Mouse (Mus musculus) forelimb bud, embryonic 11.5 days (tissue): ENCODE data around the gene Endov.

Experiments
- DNase-seq: peaks from one replicate; pipeline ENCODE4 v3.0.0-alpha.2; 2012; ENCODE audit warnings: low read depth, low spot score

Gene Endov

DNA sequence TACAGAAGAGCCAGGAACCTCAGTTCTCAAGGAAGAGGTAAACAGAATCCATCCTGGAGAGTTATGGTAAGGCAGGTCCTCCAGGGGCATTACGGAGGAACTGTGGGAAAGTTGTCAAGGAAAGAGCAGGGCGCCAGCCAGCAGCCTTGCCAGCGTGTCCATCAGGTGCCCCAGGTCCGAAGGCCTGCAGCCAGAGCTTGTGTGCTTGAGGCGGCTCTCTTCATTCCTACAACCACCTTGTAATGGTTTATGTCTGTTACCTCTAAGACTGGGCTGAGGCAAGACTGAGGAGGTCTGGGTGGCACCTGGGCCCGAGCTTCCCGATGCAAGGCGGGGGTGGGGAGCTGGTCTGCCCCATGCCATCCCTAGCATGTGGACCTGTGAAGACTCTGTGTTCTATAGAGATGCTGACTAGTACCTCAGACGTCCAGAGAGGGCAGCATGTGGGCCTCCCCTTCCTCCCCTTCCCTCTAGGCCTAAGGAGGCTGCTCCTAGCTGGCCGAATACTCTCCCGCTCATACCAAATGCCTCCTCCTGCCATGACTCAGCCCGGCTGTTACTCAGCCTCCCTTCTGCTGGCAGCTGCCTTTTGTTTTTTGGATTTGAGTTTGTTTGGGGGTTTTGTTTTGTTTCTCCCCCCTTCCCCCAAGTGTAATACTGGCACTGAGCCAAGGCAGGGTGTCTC, 25.7 kb downstream of the Endov start:
- DNase-seq: no peak

DNA sequence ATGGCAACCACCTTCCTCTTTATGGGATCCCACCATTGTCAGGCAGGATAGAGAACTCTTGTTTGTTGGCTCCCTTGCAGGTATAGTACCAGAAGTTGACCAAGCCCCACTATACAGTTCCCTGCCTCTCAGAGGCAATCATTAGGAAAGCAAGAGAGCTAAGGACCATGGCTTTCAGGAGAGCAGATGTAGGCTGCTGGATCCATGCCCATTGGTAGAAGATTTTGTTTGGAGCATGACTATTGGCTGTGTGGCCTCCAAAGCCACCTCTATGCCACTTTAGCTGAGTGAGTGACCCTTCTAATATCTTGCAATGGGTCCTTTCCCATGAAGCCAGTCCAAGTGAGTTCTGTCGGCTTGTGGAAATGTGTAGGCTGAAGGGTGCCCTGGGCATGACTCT, 28.2 kb downstream of the Endov start:
- DNase-seq: no peak

DNA sequence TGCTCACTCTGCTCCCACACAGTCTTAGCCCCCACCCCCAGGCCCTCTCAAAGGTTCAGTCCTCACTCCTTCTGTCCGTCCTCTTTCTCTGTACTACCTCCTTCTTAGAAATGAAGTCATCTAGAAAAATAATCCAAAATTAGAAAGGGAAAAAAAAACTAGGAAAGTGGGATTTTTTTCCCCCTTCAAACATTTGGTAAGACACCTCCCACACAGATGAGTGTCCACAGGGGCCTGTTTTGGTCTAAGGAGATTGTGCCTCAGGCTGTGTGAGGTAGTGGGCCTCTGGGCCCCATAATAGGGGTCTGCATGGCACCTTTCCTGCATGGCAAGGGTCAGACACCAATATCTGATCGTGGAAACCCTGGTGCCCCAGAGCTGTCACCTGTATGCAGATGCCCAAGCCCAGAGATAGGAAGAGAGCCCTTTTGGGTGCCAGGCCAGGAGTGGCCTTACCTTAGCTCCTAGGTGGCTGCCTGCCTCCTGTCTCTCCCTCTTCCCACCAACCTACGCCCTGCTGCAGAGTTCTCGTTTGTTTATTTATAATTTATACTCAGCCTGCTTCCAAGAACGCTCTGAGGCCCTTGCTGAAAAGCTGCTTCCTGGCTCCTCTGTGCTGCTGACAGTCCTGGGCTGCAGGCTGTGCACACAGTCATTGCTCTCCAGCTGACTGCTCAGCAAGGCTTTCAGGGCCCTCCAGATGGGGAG, 29.0 kb downstream of the Endov start:
- DNase-seq: no peak

DNA sequence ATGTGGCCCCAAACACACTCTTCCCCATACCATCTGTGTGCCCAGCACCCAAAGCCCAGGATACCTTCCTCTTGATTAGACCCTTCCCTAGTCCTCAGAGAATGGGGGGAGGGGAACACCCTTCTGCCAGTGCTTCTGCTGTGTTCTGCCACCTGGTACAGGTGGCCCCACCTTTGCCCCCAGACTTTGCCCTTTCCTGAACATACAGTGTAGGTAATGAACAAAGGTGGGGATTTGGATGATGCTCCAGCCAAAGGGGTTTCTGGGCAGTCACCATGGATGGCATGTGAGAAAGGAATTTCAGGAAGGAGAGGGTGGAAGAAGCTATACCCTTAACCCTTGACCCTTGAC, 29.5 kb downstream of the Endov start:
- no peak for DNase-seq

DNA sequence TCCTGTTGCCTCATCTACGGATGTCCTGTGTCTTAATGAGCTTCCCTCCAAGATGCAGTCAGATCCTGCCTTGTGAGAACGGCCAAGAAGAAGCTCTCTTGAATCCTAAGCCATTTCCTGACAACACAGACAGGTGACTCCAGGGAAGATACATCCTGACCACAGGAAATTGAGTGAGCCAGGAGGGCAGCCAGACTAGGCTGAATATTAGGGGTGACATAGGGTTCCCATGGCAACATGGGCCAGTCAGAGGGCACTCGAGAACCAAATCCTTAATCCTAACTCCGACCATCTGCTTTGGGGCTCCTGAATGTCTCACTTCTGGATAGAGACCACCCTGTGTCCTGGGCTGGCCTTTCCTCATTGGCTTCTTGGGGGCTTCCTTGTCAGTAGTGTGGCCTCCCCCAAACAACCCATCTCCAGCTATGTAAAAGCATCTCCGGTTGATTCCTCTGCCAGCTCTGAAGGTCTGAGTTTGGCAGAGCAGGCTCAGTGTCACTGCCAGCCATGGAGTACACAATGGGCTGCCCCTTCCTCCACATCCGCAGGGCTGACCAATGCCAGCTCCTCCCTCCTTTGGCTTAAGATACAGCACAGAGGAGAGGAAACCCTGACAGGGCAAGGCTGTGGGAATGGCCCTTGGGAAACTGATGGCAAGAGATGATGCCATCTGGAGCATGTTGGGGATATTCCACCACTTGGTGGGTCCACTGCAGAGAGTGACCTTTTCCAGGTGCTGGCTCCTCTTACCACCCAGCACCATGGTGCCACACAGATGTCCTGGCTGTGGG, 31.0 kb downstream of the Endov start:
- no peak for DNase-seq

DNA sequence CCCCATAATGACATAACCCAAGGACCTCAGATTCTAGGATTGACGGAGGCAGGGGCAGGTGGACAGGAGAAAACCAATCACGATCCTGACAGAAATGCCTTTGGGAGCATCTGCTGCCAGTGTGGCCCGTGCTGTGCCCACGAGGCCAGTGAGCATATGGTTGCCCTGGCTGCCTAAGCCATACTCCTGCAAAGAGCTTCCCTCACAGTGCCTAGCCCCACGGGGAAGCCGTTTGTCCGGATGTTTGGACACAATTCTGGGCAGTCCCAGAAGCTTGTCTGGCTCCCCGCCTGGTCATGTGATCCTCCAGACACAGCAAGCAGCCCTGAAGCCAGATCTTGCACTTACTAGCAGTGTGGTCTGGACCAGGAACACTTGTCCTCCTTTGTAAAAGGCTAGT, 31.6 kb downstream of the Endov start:
- no peak for DNase-seq

DNA sequence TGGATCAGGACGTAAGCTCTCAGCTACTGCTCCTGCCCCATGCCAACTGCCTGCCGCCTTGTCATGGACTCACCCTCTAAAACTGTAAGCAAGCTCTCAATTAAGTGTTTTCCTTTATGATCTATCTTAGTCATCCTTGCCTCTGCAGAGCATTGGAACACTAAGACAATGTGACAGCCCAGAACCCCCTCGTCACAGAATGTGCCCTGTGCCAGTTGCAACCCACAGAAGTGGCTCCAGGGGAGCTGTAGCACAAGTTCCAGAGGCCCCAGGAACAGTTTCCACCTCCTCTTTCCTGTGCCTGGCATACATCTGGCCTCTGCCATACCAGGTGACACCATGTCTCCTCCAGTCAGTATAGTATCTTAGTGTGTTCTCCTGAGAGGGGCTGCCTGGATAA, 32.2 kb downstream of the Endov start:
- DNase-seq: no peak

DNA sequence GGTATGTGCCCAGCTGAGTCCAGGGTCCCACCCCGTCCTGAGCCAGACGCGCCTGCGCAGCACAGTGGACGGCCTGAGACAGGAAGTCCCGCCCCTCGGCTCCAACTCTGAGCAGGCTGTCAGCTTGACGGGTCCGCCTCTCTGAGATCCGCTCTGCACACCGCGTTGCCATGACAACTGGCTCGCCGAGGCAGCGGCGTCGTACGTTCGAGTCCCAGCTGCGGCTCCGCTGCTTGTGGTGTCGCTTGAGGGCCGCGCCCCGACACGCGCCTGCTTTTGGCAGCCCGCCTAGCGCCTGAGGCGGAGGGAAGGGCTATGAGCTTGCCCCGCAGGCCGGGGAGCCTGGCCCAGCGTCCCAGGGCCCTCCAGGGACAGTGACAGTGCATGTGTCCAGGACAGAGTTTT, 33.4 kb downstream of the Endov start:
- peak; percentile 91 for DNase-seq

DNA sequence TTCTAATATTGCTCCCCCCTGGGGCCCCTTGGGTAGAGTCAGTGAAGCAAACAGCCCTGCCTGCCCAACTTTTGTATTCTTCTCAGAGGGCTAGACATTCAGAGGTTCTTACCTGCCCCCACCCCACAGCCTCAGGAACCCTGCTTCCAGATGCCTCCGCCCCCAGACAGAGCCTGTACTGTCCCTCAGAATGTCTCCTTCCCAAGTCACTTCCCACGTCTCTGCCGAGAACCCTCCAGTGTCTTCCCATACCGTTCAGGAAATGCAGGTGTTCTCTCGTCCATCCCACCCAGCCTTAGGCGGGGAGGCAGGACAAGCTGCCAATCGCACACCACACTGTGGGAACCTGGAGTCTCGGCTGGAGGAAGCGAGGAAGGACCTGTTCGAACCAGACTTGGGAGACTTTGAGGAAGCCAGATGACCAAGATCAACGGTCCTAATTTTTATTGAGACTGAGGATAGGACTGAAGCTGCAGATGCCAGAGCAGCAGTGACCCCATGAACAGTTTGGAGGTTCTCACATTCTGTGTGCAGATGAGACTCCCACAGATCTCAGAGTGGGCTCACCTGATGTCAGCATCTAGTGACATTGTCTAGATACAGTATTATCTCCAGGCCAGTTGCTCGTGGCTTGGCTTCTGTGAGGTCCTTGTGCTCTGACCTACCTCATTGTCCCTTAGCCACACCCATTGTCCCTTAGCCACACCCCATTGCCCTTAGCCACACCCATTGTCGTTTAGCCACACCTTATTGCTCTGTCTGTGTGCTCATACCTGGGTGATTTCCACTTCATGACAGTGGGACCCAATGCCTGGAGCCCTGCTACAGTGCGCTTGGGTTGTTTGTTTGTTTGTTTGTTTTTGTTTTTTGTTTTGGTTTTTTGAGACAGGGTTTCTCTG, 35.2 kb downstream of the Endov start:
- no peak for DNase-seq

DNA sequence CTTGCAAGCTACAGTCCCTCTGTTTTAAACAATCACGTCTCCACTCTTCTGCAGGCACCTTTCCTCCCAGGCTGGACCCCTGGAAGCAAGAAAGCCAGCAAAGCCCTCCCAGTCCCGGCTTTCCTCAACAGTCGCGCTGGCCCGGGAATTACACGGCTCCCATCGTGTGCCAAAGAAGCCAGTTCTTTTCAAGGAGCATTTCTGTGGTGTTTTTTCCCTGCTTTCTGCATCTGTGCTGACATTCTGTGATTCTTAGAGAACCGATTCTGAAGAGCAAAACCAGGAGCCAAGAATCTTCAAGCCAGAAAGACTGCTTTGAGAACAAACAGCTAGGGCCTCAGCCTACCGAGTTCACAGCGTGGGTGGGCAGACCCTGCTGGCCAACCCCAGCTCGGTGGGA, 37.8 kb downstream of the Endov start:
- DNase-seq: no peak

DNA sequence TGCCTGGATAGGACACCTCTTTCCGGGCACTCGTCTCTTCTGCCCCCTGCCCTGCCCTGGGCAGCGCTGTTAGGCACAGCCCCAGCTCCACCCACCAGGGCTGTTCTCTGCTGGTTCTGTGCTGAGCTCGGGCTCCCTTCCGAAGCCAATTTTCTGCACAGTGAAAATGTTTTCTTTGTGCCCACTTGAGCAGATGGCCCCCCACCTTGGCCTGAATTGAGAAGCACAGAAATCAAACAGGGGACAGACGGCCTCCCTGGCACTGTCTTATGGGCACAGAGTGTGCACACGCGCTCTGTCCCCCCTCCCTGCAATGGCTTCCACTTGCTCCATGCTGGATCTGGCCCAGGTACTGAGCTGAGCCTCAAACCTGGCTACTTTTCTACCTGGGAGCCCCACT, 41.3 kb downstream of the Endov start:
- no peak for DNase-seq

DNA sequence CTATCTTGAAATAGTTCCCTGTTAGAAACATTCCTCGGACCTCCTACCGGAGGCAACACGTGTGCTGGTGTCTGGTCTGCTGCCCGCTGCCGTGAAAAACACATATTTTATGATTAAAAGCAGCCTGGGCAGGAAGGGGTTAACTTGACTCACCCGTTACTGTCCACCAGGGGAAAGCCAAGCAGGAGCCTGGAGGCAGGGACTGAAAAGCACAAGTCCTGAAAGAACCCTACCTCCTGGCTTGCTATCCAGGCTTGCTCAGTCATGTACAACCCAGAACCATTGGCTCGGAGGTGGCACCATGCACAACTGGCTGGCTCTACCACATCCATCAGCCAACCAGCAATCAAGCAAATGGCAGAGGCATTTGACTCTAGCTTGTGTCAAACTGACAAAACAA, 42.6 kb downstream of the Endov start:
- DNase-seq: no peak

DNA sequence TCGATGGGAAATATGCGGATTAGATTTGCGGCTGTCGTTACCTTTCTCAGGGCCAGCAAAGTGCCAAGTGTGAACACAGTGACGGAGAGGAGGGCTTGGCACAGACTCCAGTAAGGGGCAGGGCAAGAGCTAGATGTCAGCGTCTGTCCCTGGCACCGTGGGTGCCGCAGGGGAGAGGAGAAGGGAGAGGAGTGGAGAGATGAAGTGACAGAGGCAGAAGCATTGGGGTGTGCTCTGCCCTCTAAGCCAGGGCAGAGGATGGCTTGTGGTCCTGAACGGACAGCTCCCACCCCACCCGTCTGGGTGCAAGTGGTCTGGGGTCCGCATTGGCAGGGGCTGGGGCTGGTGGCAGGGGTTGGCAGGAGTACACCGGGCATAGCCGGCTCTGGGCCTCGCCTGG, 48.8 kb downstream of the Endov start:
- DNase-seq: no peak

DNA sequence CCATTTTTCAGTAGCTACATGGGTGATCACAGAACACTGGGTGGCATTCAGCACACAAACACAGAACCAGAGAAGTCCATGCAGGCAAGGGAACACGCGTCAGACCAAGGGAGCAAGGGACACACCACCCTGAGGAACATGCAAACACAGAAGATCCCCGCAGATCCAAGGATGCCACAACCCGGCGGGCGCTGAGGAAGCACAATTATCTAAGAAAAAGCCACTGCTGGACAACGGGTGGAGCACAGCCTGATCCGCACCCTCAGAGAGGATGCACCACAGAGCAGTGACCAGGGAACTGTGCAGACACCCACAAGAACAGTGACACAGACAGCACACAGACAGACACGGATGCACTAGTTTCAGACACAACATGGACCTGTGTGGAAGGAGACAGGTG, 49.4 kb downstream of the Endov start:
- DNase-seq: no peak

DNA sequence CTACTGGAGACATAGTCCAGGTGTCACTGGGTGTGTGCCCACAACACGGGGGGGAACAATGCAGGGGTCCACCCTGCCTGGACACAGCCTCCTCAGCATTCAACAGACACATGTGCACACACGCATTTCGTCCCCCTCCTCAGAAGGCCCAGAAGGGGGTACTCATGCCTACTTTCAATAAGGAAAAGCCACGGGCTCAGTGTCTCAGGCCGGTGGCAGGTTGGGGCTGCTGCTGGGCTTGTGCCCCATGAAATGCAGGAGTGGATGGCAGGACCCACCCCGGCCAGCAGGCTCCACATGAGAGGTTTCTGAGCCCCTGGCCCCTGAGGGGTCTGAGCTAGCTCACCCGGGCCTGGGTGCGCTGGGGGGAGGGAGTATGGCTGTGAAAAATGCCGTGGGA, 49.9 kb downstream of the Endov start:
- DNase-seq: no peak

DNA sequence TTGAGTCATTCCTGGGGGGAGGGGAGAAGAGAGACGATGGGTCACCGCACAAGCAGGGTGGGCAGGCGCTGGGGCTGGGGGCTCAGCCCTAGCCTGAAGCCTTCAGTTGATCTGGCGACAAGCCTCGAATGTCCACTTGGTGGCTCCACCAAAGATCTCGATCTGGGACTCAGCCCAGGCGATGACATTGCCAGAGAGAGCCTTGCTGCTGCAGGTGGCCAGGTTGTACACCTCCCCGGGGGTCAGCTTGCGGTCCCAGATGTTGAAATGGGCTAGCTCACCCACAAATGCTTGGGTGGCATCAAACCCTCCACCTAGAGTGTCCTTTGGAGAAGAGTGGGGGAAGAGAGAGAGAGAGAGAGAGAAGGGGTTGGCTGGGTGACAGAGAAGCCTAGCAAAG, 51.2 kb downstream of the Endov start:
- DNase-seq: no peak

DNA sequence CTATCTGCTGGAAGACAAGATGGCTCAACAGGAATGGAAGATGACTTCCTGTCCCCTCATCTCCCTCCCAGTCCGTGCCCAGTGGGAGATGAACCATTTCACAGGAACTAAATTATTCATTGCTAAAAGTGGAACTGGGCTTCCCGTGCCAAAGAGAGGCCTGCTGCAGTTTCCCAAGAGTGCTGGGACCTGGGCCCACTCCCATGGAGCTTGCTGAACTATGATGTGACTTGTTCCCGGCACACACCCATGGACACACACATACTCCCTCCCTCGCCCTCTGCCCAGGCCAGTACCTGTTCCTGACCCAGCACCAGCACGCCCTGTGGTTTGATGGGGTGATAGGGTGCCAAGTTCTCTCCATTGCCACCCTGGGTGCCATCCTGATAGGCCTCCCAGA, 51.7 kb downstream of the Endov start:
- DNase-seq: no peak

DNA sequence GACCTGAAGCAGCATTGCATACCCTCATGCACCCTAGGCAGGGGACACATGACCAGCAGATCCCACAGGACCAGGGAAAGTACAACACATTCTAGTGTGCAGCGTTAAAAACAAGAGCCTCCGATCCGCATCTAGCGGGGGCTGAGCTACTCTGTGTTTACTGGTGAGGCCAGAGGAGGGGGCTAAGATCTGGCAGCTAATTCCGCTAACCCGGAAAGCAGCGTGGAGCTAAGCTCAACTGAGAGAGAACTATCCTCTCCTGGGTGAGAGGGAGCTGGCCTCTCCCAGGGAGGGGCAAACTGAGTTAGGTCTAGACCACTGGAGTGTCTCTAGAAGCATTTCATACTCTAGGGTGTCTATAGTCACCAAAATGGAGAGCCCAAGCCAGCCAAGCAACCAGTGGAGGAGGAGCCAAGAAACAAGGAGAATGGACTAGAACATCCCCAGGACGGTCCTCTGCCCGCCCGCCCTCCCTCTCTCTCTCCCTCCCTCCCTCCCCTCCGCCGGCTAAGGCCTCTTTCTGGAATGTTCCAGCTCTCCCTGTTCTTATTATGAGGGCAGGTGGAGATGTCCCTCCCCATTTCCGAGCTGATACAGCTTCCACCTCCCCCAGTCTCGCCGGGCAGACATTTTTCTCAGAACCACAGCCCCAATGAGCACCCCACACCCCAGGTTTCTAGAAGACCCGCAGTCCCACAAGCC, 52.8 kb downstream of the Endov start:
- no peak for DNase-seq

DNA sequence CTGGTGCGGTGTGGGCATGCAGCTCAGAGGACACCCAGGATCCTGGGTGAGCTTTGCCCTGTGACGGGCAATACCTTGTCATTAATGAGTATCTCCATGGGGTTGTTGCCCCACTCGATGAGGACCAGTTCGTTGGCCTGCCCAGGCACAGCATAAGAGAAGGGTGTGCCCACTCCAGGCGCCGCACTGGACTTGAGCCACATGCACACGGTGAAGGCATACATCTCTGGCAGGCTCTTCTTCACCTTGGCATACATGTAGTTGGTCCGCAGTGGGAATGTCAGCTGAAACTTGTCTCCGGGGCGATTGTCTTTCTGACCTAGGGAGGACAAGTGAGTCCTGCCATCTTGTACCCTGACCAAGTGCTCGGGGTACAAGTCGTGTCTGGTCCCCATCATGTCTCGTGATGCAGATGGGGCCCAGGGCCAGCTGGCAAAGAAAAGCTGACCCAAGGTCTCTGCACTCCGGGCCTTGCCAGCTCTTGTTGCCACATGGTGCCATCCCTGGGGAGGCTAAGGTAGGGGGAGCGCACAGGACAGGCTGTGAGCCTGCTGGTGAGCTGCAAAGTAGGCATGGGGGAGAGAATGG, 53.5 kb downstream of the Endov start:
- no peak for DNase-seq

DNA sequence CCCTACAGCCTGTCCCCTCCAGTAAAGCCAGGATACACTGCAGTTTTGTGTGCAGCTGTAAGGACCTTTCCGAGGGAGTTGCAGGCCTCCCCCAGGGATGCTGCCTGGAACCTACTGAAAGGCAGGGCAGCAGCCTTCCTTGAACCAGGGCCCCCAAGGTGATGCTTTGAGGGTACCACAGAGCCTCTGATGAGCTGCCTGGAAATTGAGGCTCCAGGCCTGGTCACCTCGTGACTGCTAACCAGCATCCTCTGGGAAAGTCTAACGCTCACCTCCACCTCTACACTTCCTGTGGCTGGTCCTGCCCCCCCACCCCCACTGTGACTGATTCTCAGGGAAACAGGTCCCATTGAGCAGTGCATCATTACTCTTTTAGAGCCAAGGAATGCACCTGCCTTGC, 54.1 kb downstream of the Endov start:
- no peak for DNase-seq
